Mouse (Mus musculus): Measurements from ENCODE around the gene Pilra. TPM values are rescaled to one million over a fixed set of nuclear protein-coding genes. Genes with fewer than 3 reads are reported as not detected.

Pilra gene
- polyA plus RNA-seq, 1 experiment from 2014 or later, result 4.7 TPM

- H3K36me3 ChIP-seq (replicated peaks), result peaks cover 26% of the 10 kb centered on the region
- H3K27me3 ChIP-seq, result peaks cover 12% of the 10 kb centered on the region; the same call in 1 of the 2 replicates
- peak within 1 kb of the TSS; percentile 90 for H3K4me2 ChIP-seq
- peak within 1 kb of the TSS; percentile 92 for H3K9ac ChIP-seq
- peaks cover 43% of the 10 kb centered on the region for H3K4me1 ChIP-seq (replicated peaks)
- H3K9me3 ChIP-seq (replicated peaks), result no peaks in the 10 kb centered on the region
- peak; percentile 67 for ATAC-seq (ENCODE audit: insufficient read depth)
- peak within 1 kb of the TSS; percentile 80 for H3K4me3 ChIP-seq (replicated peaks)
- under 1% methylated on average over 48 of the region's 48 CpGs for WGBS (ENCODE audit: insufficient replicate concordance)
- H3K27ac ChIP-seq (replicated peaks), result peak within 1 kb of the TSS; percentile 98
Observed at GRCm38 (mm10) chr5:137787151-137787928, 48.7 kb downstream of the Pilra start, which contains the start of the genes Mepce and Zcwpw1. TSS of gene Mepce (minus strand) at chr5:137787655. TSS of gene Zcwpw1 (plus strand) at chr5:137787798.

- Histone ChIP-seq H3K9ac (peak overlapping the region; percentile 92), H3K27ac (replicated peaks) (peak overlapping the region; percentile 98), H3K36me3 (replicated peaks) (peaks cover 36% of the 10 kb centered on the region), H3K4me2 (peak overlapping the region; percentile 90), H3K9me3 (replicated peaks) (no peaks in the 10 kb centered on the region), H3K4me1 (replicated peaks) (peaks cover 48% of the 10 kb centered on the region), H3K27me3 (peaks cover 12% of the 10 kb centered on the region; the same call in 1 of the 2 replicates), H3K4me3 (replicated peaks) (peak overlapping the region; percentile 80)
- peak; percentile 82 for ATAC-seq (ENCODE audit: insufficient read depth)
- under 1% methylated on average over 79 of the region's 79 CpGs for WGBS (ENCODE audit: insufficient replicate concordance)
Observed at GRCm38 (mm10) chr5:137786109-137786942, 49.8 kb downstream of the Pilra start.

- Histone ChIP-seq H3K9me3 (replicated peaks) (no peaks in the 10 kb centered on the region), H3K36me3 (replicated peaks) (peaks cover 45% of the 10 kb centered on the region), H3K4me1 (replicated peaks) (peaks cover 50% of the 10 kb centered on the region), H3K4me3 (replicated peaks) (peak overlapping the region; percentile 80), H3K9ac (peak overlapping the region; percentile 92), H3K27me3 (peaks cover 12% of the 10 kb centered on the region; the same call in 1 of the 2 replicates), H3K27ac (replicated peaks) (peak overlapping the region; percentile 98), H3K4me2 (peak overlapping the region; percentile 90)
- ATAC-seq (ENCODE audit: insufficient read depth), result peak; percentile 12
- WGBS (ENCODE audit: insufficient replicate concordance), result under 1% methylated on average over 62 of the region's 62 CpGs
Observed at GRCm38 (mm10) chr5:137785164-137786031, 50.7 kb downstream of the Pilra start.

GRCm38 (mm10) chr5:137784546-137784945, 51.5 kb downstream of the Pilra start:
- peak overlapping the region; percentile 98 for H3K27ac ChIP-seq (replicated peaks)
- H3K4me3 ChIP-seq (replicated peaks), result peak overlapping the region; percentile 80
- ATAC-seq (ENCODE audit: insufficient read depth), result no peak
- peak overlapping the region; percentile 90 for H3K4me2 ChIP-seq
- 67% methylated on average over 14 of the region's 14 CpGs for WGBS (ENCODE audit: insufficient replicate concordance)
- peak overlapping the region; percentile 92 for H3K9ac ChIP-seq
- peaks cover 12% of the 10 kb centered on the region; the same call in 1 of the 2 replicates for H3K27me3 ChIP-seq
- peaks cover 51% of the 10 kb centered on the region for H3K36me3 ChIP-seq (replicated peaks)
- no peaks in the 10 kb centered on the region for H3K9me3 ChIP-seq (replicated peaks)
- H3K4me1 ChIP-seq (replicated peaks), result peaks cover 59% of the 10 kb centered on the region

GRCm38 (mm10) chr5:137783901-137784540, 52.1 kb downstream of the Pilra start:
- H3K9ac ChIP-seq, result peak overlapping the region; percentile 92
- peak overlapping the region; percentile 90 for H3K4me2 ChIP-seq
- H3K27ac ChIP-seq (replicated peaks), result peak overlapping the region; percentile 51
- no peak for ATAC-seq (ENCODE audit: insufficient read depth)
- H3K27me3 ChIP-seq, result peaks cover 8% of the 10 kb centered on the region; the same call in 1 of the 2 replicates
- WGBS (ENCODE audit: insufficient replicate concordance), result 58% methylated on average over 9 of the region's 9 CpGs
- H3K4me3 ChIP-seq (replicated peaks), result peak overlapping the region; percentile 80
- H3K4me1 ChIP-seq (replicated peaks), result peaks cover 62% of the 10 kb centered on the region
- H3K9me3 ChIP-seq (replicated peaks), result no peaks in the 10 kb centered on the region
- H3K36me3 ChIP-seq (replicated peaks), result peaks cover 51% of the 10 kb centered on the region

- Histone ChIP-seq H3K4me2 (peak overlapping the region; percentile 90), H3K4me1 (replicated peaks) (peaks cover 64% of the 10 kb centered on the region), H3K9ac (peak overlapping the region; percentile 92; the same call in 1 of the 2 replicates)
Observed at GRCm38 (mm10) chr5:137782776-137783522, 53.1 kb downstream of the Pilra start.

GRCm38 (mm10) chr5:137781661-137782060, 54.4 kb downstream of the Pilra start:
- no peak overlapping the region for H3K4me3 ChIP-seq (replicated peaks)
- H3K9me3 ChIP-seq (replicated peaks), result no peaks in the 10 kb centered on the region
- no peak for ATAC-seq (ENCODE audit: insufficient read depth)
- H3K36me3 ChIP-seq (replicated peaks), result peaks cover 51% of the 10 kb centered on the region
- H3K9ac ChIP-seq, result no peak overlapping the region
- H3K27me3 ChIP-seq, result no peaks in the 10 kb centered on the region
- peaks cover 69% of the 10 kb centered on the region for H3K4me1 ChIP-seq (replicated peaks)
- H3K4me2 ChIP-seq, result no peak overlapping the region
- H3K27ac ChIP-seq (replicated peaks), result no peak overlapping the region
- 89% methylated on average over 7 of the region's 7 CpGs for WGBS (ENCODE audit: insufficient replicate concordance)

More at GRCm38 (mm10) chr5:137782776-137783522, 53.1 kb downstream of the Pilra start:
- Histone ChIP-seq H3K27ac (replicated peaks) (peak overlapping the region; percentile 51; the same call in 1 of the 2 replicates), H3K36me3 (replicated peaks) (peaks cover 51% of the 10 kb centered on the region), H3K27me3 (no peaks in the 10 kb centered on the region; the same call in 1 of the 2 replicates), H3K9me3 (replicated peaks) (no peaks in the 10 kb centered on the region), H3K4me3 (replicated peaks) (peak overlapping the region; percentile 80)
- 78% methylated on average over 13 of the region's 13 CpGs for WGBS (ENCODE audit: insufficient replicate concordance)
- ATAC-seq (ENCODE audit: insufficient read depth), result no peak

GRCm38 (mm10) chr5:137779053-137779933, 56.8 kb downstream of the Pilra start:
- Histone ChIP-seq H3K36me3 (replicated peaks) (peaks cover 45% of the 10 kb centered on the region), H3K27me3 (no peaks in the 10 kb centered on the region), H3K9me3 (replicated peaks) (no peaks in the 10 kb centered on the region), H3K4me1 (replicated peaks) (peaks cover 68% of the 10 kb centered on the region), H3K4me3 (replicated peaks) (peak overlapping the region; percentile 95), H3K27ac (replicated peaks) (peak overlapping the region; percentile 92), H3K4me2 (peak overlapping the region; percentile 99), H3K9ac (peak overlapping the region; percentile 98)
- under 1% methylated on average over 83 of the region's 83 CpGs for WGBS (ENCODE audit: insufficient replicate concordance)
- ATAC-seq (ENCODE audit: insufficient read depth), result peak; percentile 74

GRCm38 (mm10) chr5:137778635-137779034, 57.4 kb downstream of the Pilra start, which contains the start of gene Ppp1r35:
TSS of gene Ppp1r35 (plus strand) at chr5:137778849.
- H3K4me3 ChIP-seq (replicated peaks), result peak within 1 kb of the TSS; percentile 95
- H3K4me1 ChIP-seq (replicated peaks), result peaks cover 61% of the 10 kb centered on the region
- H3K27ac ChIP-seq (replicated peaks), result peak within 1 kb of the TSS; percentile 92
- under 1% methylated on average over 31 of the region's 31 CpGs for WGBS (ENCODE audit: insufficient replicate concordance)
- no peaks in the 10 kb centered on the region for H3K27me3 ChIP-seq
- peak; percentile 92 for ATAC-seq (ENCODE audit: insufficient read depth)
- peak within 1 kb of the TSS; percentile 99 for H3K4me2 ChIP-seq
- peak within 1 kb of the TSS; percentile 98 for H3K9ac ChIP-seq
- no peaks in the 10 kb centered on the region for H3K9me3 ChIP-seq (replicated peaks)
- H3K36me3 ChIP-seq (replicated peaks), result peaks cover 38% of the 10 kb centered on the region
